Mouse (Mus musculus) v-Abl transformed pro-B cells (cell line): Measurements from ENCODE around the gene Olfr71.

Experiments used
- in situ Hi-C, 2 experiments: fragments of 400-800 bp; cut with MboI; formaldehyde crosslinking; loops; one replicate each; pipeline ENCODE4 v1.15.1; 2025; ENCODE audit not compliant: unreplicated experiment in 2 of 2

Olfr71 gene

GRCm38 (mm10) chr4:43669428-43669794 lies 40.6 kb downstream of the Olfr71 start:
- in situ Hi-C loops = no loop called here

GRCm38 (mm10) chr4:43668782-43669427 lies 41.1 kb downstream of the Olfr71 start, which contains the start of the genes Tmem8b and Fam221b:
TSS of gene Tmem8b (plus strand) at chr4:43668971.
TSS of gene Fam221b (minus strand) at chr4:43669145.
- in situ Hi-C loops = no loop called here

GRCm38 (mm10) chr4:43666412-43666811 lies 43.6 kb downstream of the Olfr71 start:
- in situ Hi-C loops = no loop called here

- in situ Hi-C loops = no loop called here
Observed at GRCm38 (mm10) chr4:43657146-43657545, 52.9 kb downstream of the Olfr71 start.

- in situ Hi-C loops = no loop called here
Observed at GRCm38 (mm10) chr4:43656339-43657109, 53.5 kb downstream of the Olfr71 start, which contains the start of gene Hint2. TSS of gene Hint2 (minus strand) at chr4:43656466.

- in situ Hi-C loops = no loop called here
Observed at GRCm38 (mm10) chr4:43655656-43656338, 54.3 kb downstream of the Olfr71 start.
